Mouse (Mus musculus) CH12.LX (cell line): ENCODE measurements around the gene P2ry6. TPM values are rescaled to one million over a fixed set of nuclear protein-coding genes. Genes with fewer than 3 reads are reported as not detected.

Source experiments
- DNase-seq: peaks from one replicate; pipeline ENCODE4 v3.0.0-alpha.2; 2013; ENCODE audit errors: extremely low read depth
- H3K27ac ChIP-seq: 2 replicates; pipeline ENCODE4 v1.5.1; 2012; ENCODE audit warnings: low read depth, mild to moderate bottlenecking, control low read depth, moderate library complexity; ENCODE audit not compliant: insufficient read depth
- H3K27me3 ChIP-seq: replicated peaks from 2 replicates; pipeline ENCODE3; 2012; ENCODE audit warnings: inconsistent platforms
- H3K36me3 ChIP-seq, 2 experiments: replicated peaks in 1 of 2; 2 replicates each; pipeline versions ENCODE3 to v1.6.1; 2012; ENCODE audit warnings: inconsistent platforms in 1 of 2, low read length in 1 of 2, mild to moderate bottlenecking in 1 of 2, mixed read lengths in 1 of 2, moderate library complexity in 1 of 2; ENCODE audit not compliant: control insufficient read depth in 1 of 2, insufficient read depth in 1 of 2
- H3K4me1 ChIP-seq, 2 experiments: 2 replicates each; pipeline ENCODE4 v1.6.1; 2012; ENCODE audit warnings: inconsistent platforms in 1 of 2, moderate library complexity in 1 of 2; ENCODE audit not compliant: insufficient read depth in 2 of 2, control insufficient read depth in 1 of 2
- H3K4me2 ChIP-seq: 2 replicates; pipeline ENCODE4 v1.6.1; 2012; ENCODE audit warnings: low read depth, mild to moderate bottlenecking, control low read depth; ENCODE audit not compliant: poor library complexity, insufficient read depth, severe bottlenecking
- H3K4me3 ChIP-seq, 3 experiments: fragments of 150-350 bp in 1 of 3; sonication (generic) in 1 of 3; replicated peaks in 1 of 3; 2 replicates each; pipeline versions ENCODE3 to v1.5.1; 2011 to 2012; ENCODE audit warnings: low read depth in 2 of 3, low read length in 2 of 3, mild to moderate bottlenecking in 2 of 3, moderate library complexity in 2 of 3, control low read depth in 1 of 3, improper control_type of control experiment in 1 of 3, inconsistent platforms in 1 of 3, mixed read lengths in 1 of 3; ENCODE audit not compliant: poor library complexity in 1 of 3
- H3K79me2 ChIP-seq: replicated peaks from 2 replicates; pipeline ENCODE4 v1.6.1; 2012; ENCODE audit warnings: mild to moderate bottlenecking, moderate library complexity; ENCODE audit not compliant: control insufficient read depth, poor library complexity, insufficient read depth, severe bottlenecking; ENCODE audit errors: extremely low read depth
- H3K9ac ChIP-seq: 2 replicates; pipeline ENCODE4 v1.6.1; 2012; ENCODE audit warnings: low read depth, mild to moderate bottlenecking, control low read depth, moderate library complexity; ENCODE audit not compliant: insufficient read depth
- H3K9me3 ChIP-seq: replicated peaks from 2 replicates; pipeline ENCODE3; 2012; ENCODE audit warnings: low read length, inconsistent platforms, mixed read lengths
- CHD1 ChIP-seq: IDR thresholded peaks from 2 replicates; pipeline ENCODE4 v1.6.1; 2012; ENCODE audit warnings: low read depth, low read length, improper control_type of control experiment, inconsistent platforms
- CTCF ChIP-seq, 2 experiments: IDR thresholded peaks in 1 of 2; conservative IDR thresholded peaks in 1 of 2; 2 replicates each; pipeline ENCODE4 v1.5.1; 2011 to 2012; ENCODE audit warnings: low read depth in 2 of 2, low read length in 2 of 2, improper control_type of control experiment in 1 of 2, inconsistent platforms in 1 of 2, mild to moderate bottlenecking in 1 of 2, moderate library complexity in 1 of 2
- ELF1 ChIP-seq: IDR thresholded peaks from 2 replicates; pipeline ENCODE4 v1.6.1; 2014; ENCODE audit warnings: low read depth, mild to moderate bottlenecking, inconsistent platforms, low read length, improper control_type of control experiment
- ETS1 ChIP-seq: conservative IDR thresholded peaks from 2 replicates; pipeline ENCODE4 v1.6.1; 2012; ENCODE audit warnings: low read depth, mild to moderate bottlenecking, inconsistent platforms, low read length, improper control_type of control experiment, moderate library complexity
- GABPA ChIP-seq: IDR thresholded peaks from 2 replicates; pipeline ENCODE4 v1.6.1; 2012; ENCODE audit warnings: low read depth, low read length, improper control_type of control experiment, inconsistent platforms; ENCODE audit not compliant: insufficient replicate concordance
- HCFC1 ChIP-seq: IDR thresholded peaks from 2 replicates; pipeline ENCODE4 v1.6.1; 2012; ENCODE audit warnings: low read depth, mild to moderate bottlenecking, inconsistent platforms, low read length, improper control_type of control experiment
- JUN ChIP-seq: IDR thresholded peaks from 2 replicates; pipeline ENCODE4 v1.6.1; 2011; ENCODE audit warnings: low read depth, mild to moderate bottlenecking, low read length, improper control_type of control experiment, moderate library complexity; ENCODE audit not compliant: insufficient read depth
- KAT2A ChIP-seq: IDR thresholded peaks from 2 replicates; pipeline ENCODE4 v1.6.1; 2012; ENCODE audit warnings: low read length, improper control_type of control experiment, inconsistent platforms; ENCODE audit not compliant: insufficient replicate concordance
- MAX ChIP-seq: IDR thresholded peaks from 2 replicates; pipeline ENCODE4 v1.6.1; 2011; ENCODE audit warnings: low read length, improper control_type of control experiment
- MAZ ChIP-seq: IDR thresholded peaks from 2 replicates; pipeline ENCODE4 v1.6.1; 2012; ENCODE audit warnings: low read depth, mild to moderate bottlenecking, inconsistent platforms, low read length, improper control_type of control experiment, moderate library complexity
- MXI1 ChIP-seq: IDR thresholded peaks from 2 replicates; pipeline ENCODE4 v1.6.1; 2011; ENCODE audit warnings: mild to moderate bottlenecking, low read depth, low read length, improper control_type of control experiment
- MYC ChIP-seq: IDR thresholded peaks from 2 replicates; pipeline ENCODE4 v1.6.1; 2011; ENCODE audit warnings: low read depth, mild to moderate bottlenecking, improper control_type of control experiment, low read length
- PAX5 ChIP-seq: IDR thresholded peaks from 2 replicates; pipeline ENCODE4 v1.6.1; 2012; ENCODE audit warnings: low read length, inconsistent platforms, mixed read lengths
- POLR2A ChIP-seq: IDR thresholded peaks from 2 replicates; pipeline ENCODE4 v1.6.1; 2011; ENCODE audit warnings: low read depth, mild to moderate bottlenecking, improper control_type of control experiment, low read length
- RAD21 ChIP-seq: IDR thresholded peaks from 2 replicates; pipeline ENCODE4 v1.6.1; 2011; ENCODE audit warnings: low read depth, mild to moderate bottlenecking, low read length, improper control_type of control experiment, moderate library complexity
- RCOR1 ChIP-seq: conservative IDR thresholded peaks from 2 replicates; pipeline ENCODE4 v1.6.1; 2012; ENCODE audit warnings: low read depth, mild to moderate bottlenecking, inconsistent platforms, low read length, improper control_type of control experiment
- SIN3A ChIP-seq: IDR thresholded peaks from 2 replicates; pipeline ENCODE4 v1.6.1; 2012; ENCODE audit warnings: low read length, improper control_type of control experiment, inconsistent platforms
- SMC3 ChIP-seq: IDR thresholded peaks from 2 replicates; pipeline ENCODE4 v1.6.1; 2011; ENCODE audit warnings: low read depth, low read length, improper control_type of control experiment
- TCF12 ChIP-seq: IDR thresholded peaks from 2 replicates; pipeline ENCODE4 v1.6.1; 2014; ENCODE audit warnings: low read depth, mild to moderate bottlenecking, inconsistent platforms, low read length, improper control_type of control experiment
- UBTF ChIP-seq: IDR thresholded peaks from 2 replicates; pipeline ENCODE4 v1.6.1; 2012; ENCODE audit warnings: low read depth, mild to moderate bottlenecking, inconsistent platforms, low read length, improper control_type of control experiment, moderate library complexity
- USF2 ChIP-seq: conservative IDR thresholded peaks from 2 replicates; pipeline ENCODE4 v1.6.1; 2011; ENCODE audit warnings: low read depth, low read length, improper control_type of control experiment
- ZC3H11A ChIP-seq: IDR thresholded peaks from 2 replicates; pipeline ENCODE4 v1.6.1; 2012; ENCODE audit warnings: low read depth, mild to moderate bottlenecking, inconsistent platforms, low read length, improper control_type of control experiment
- ZKSCAN1 ChIP-seq: IDR thresholded peaks from 2 replicates; pipeline ENCODE4 v1.6.1; 2012; ENCODE audit warnings: low read depth, inconsistent platforms, low read length, improper control_type of control experiment, borderline replicate concordance
- ZNF384 ChIP-seq: IDR thresholded peaks from 2 replicates; pipeline ENCODE4 v1.6.1; 2012; ENCODE audit warnings: low read depth, low read length, improper control_type of control experiment, inconsistent platforms
- dilution Hi-C: fragments of 300-500 bp; cut with MboI; formaldehyde crosslinking; loops from 2 replicates; pipeline ENCODE4 v1.14.3; 2020; ENCODE audit warnings: low sequenced_read_pairs; ENCODE audit not compliant: extremely low pct_unique_long_range_greater_than_20kb, extremely low pct_ligation_motif_present
- in situ Hi-C: fragments of 300-500 bp; cut with MboI; formaldehyde crosslinking; loops from 3 replicates; pipeline ENCODE4 v1.14.3; 2019; ENCODE audit warnings: low sequenced_read_pairs, low pct_ligation_motif_present, low pct_unique_long_range_greater_than_20kb, mixed read lengths
- polyA plus RNA-seq: library from polyadenylated mRNA; unstranded; fragments of >175 nt; gene quantifications from 2 replicates; pipeline ENCODE4 v1.2.1, GENCODE M21; 2012; ENCODE audit warnings: low read depth; ENCODE audit not compliant: insufficient read length
- total RNA-seq, 2 experiments: library from RNA; depleted of rRNA; stranded (reverse); fragments of 300-350 nt in 1 of 2; fragments of >200 nt in 1 of 2; gene quantifications; 2 replicates each; pipeline ENCODE4 v1.2.3; 2012 to 2014

Gene P2ry6
- total and polyA plus RNA-seq, 3 experiments: 0.17 to 1.5 TPM; not detected in 1

DNA sequence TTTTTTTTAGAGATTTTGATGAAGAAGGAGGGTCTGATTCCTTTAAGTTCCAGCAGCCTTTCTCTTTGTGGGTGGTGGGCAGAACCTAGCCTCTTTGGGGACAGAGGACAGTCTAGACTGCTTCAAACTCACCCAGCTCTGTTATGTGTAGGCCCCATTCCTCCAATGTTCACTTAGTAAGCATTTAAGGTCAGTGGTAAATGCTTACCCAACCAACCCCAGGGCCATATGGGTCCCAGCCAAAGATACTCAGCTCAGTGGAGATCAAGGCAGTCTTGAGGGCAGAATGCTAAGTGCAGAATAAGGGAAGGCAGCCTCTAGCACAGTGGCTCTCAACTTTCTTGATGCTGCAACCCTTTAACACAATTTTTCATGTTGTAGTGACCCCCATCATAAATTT lies 40.9 kb downstream of the P2ry6 start:
- H3K4me2 ChIP-seq: no peak overlapping the region
- no peak overlapping the region for H3K9ac ChIP-seq
- no peak overlapping the region for H3K27ac ChIP-seq
- H3K36me3 ChIP-seq: no peaks in the 10 kb centered on the region
- in situ Hi-C loops (no loop called here), dilution Hi-C loops (no loop called here)
- H3K27me3 ChIP-seq: peaks cover 10% of the 10 kb centered on the region
- DNase-seq: no peak
- peaks cover 28% of the 10 kb centered on the region for H3K9me3 ChIP-seq
- H3K4me3 ChIP-seq: no peak overlapping the region
- peaks cover 4 to 14% of the 10 kb centered on the region in 2 experiments for H3K4me1 ChIP-seq
- no peak for TF ChIP-seq GABPA
- TF ChIP-seq JUN: no peak
- TF ChIP-seq ZC3H11A: no peak
- no peak for TF ChIP-seq HCFC1
- TF ChIP-seq ELF1: no peak
- no peak for TF ChIP-seq POLR2A
- no peak for TF ChIP-seq ETS1
- no peak for TF ChIP-seq ZNF384
- TF ChIP-seq UBTF: no peak
- no peak for TF ChIP-seq SIN3A
- TF ChIP-seq MXI1: no peak
- no peak for TF ChIP-seq MAX
- TF ChIP-seq, all 38 proteins: peak for 0
- no peaks in the 10 kb centered on the region for H3K79me2 ChIP-seq

- H3K4me3 ChIP-seq: peak overlapping the region; percentile 38 to 39 (median 38)
- TF ChIP-seq TCF12 (no peak), RCOR1 (no peak), RAD21 (peak; percentile 63), ZNF384 (no peak), CTCF (conservative IDR thresholded peaks at IDR 0.05 in 1 of 2, IDR thresholded peaks at IDR 0.05 in 1 of 2; ENCODE audit: low read depth in 2 of 2, low read length in 2 of 2) (peak in 1 of 2 experiments; percentile 80; a peak in 2 of 4 replicates), PAX5 (no peak), HCFC1 (no peak), SMC3 (peak; percentile 82), UBTF (no peak), ETS1 (no peak), MXI1 (no peak), USF2 (no peak), MAZ (0 out of 2 replicates have a peak, but pooled peaks have one; percentile 39), ELF1 (no peak), MYC (no peak), SIN3A (no peak), CHD1 (no peak), KAT2A (no peak), ZKSCAN1 (no peak)
- TF ChIP-seq, all 38 proteins: peak for 4
- H3K79me2 ChIP-seq: no peaks in the 10 kb centered on the region
- no peaks in the 10 kb centered on the region for H3K36me3 ChIP-seq
- peaks cover 28% of the 10 kb centered on the region for H3K9me3 ChIP-seq
- no peak overlapping the region for H3K9ac ChIP-seq
- peaks cover 19% of the 10 kb centered on the region for H3K27me3 ChIP-seq
- peak overlapping the region; percentile 8; the same call in 1 of the 2 replicates for H3K4me2 ChIP-seq
- DNase-seq: peak; percentile 81
- H3K27ac ChIP-seq: no peak overlapping the region
- dilution Hi-C loops: no loop called here
- H3K4me1 ChIP-seq: peaks cover 0 to 7% of the 10 kb centered on the region in 2 experiments; a peak in 2 of 4 replicates
- in situ Hi-C loops: no loop called here
Measured at GRCm38 (mm10) chr7:100932481-100933007, 41.9 kb downstream of the P2ry6 start.
